Mouse (Mus musculus) C2C12 (cell line): ENCODE measurements around the gene Nlgn1. TPM values are rescaled to one million over a fixed set of nuclear protein-coding genes. Genes with fewer than 3 reads are reported as not detected.

ENCODE experiments used
- H3K27me3 ChIP-seq: one replicate; pipeline ENCODE4 v1.6.1; 2011; ENCODE audit not compliant: control insufficient read depth, insufficient read depth, insufficient read length
- H3K36me3 ChIP-seq: one replicate; pipeline ENCODE4 v1.6.1; 2011; ENCODE audit not compliant: control insufficient read depth, insufficient read depth
- H3K4me3 ChIP-seq: one replicate; pipeline ENCODE4 v1.5.1; 2011; ENCODE audit warnings: mild to moderate bottlenecking, control low read depth; ENCODE audit not compliant: poor library complexity, insufficient read depth, severe bottlenecking
- H3K79me2 ChIP-seq: one replicate; pipeline ENCODE4 v1.6.1; 2011; ENCODE audit not compliant: control insufficient read depth, insufficient read depth
- H3K79me3 ChIP-seq: one replicate; pipeline ENCODE4 v1.6.1; 2011; ENCODE audit warnings: low read depth, control low read depth
- H3ac ChIP-seq: one replicate; pipeline ENCODE3; 2011; ENCODE audit warnings: low read depth; ENCODE audit not compliant: control insufficient read depth, insufficient read length
- CEBPB ChIP-seq: IDR thresholded peaks from one replicate; pipeline ENCODE4 v1.6.1; 2011; ENCODE audit warnings: low read depth, mild to moderate bottlenecking, control low read depth, moderate library complexity
- CTCF ChIP-seq: IDR thresholded peaks from one replicate; pipeline ENCODE4 v1.5.1; 2011; ENCODE audit not compliant: control insufficient read depth, insufficient read depth, insufficient read length
- FOSL1 ChIP-seq: IDR thresholded peaks from one replicate; pipeline ENCODE4 v1.8.0; 2011; ENCODE audit warnings: mild to moderate bottlenecking, low read length; ENCODE audit not compliant: poor library complexity, insufficient read depth, severe bottlenecking
- MAX ChIP-seq: IDR thresholded peaks from one replicate; pipeline ENCODE4 v1.6.1; 2011; ENCODE audit warnings: mild to moderate bottlenecking, control low read depth
- MYOD1 ChIP-seq: IDR thresholded peaks from one replicate; pipeline ENCODE4 v1.6.1; 2011; ENCODE audit warnings: low read depth; ENCODE audit not compliant: control insufficient read depth, insufficient read length
- MYOG ChIP-seq: IDR thresholded peaks from one replicate; pipeline ENCODE4 v1.6.1; 2011; ENCODE audit not compliant: control insufficient read depth, insufficient read length; ENCODE audit errors: extremely low read depth
- USF1 ChIP-seq: IDR thresholded peaks from one replicate; pipeline ENCODE4 v1.6.1; 2011; ENCODE audit warnings: low read depth, mild to moderate bottlenecking, control low read depth, moderate library complexity
- polyA plus RNA-seq: library from polyadenylated mRNA; unstranded; fragments of >200 nt; fragmentation: generic; extraction: Trizol; gene quantifications from one replicate; pipeline ENCODE4 v1.2.1, GENCODE M21; 2012; ENCODE audit warnings: missing spikeins

The Nlgn1 gene
- polyA plus RNA-seq, 1 experiment = not detected

GRCm38 (mm10) chr3:26175371-26175770 lies 156.9 kb downstream of the Nlgn1 start:
- Histone ChIP-seq H3K79me3 (no peaks in the 10 kb centered on the region), H3ac (no peak overlapping the region), H3K27me3 (no peaks in the 10 kb centered on the region), H3K79me2 (no peaks in the 10 kb centered on the region), H3K4me3 (no peak overlapping the region), H3K36me3 (no peaks in the 10 kb centered on the region)
- no peak for TF ChIP-seq MAX
- TF ChIP-seq USF1 = no peak
- TF ChIP-seq MYOG = no peak
- TF ChIP-seq CEBPB = no peak
- TF ChIP-seq FOSL1 = no peak
- TF ChIP-seq MYOD1 = no peak
- no peak for TF ChIP-seq CTCF

- Histone ChIP-seq H3K36me3 (no peaks in the 10 kb centered on the region), H3K4me3 (no peak overlapping the region), H3K79me3 (no peaks in the 10 kb centered on the region), H3ac (no peak overlapping the region), H3K79me2 (no peaks in the 10 kb centered on the region), H3K27me3 (no peaks in the 10 kb centered on the region)
- TF ChIP-seq MYOG = no peak
Observed at GRCm38 (mm10) chr3:26174257-26174656, 158.0 kb downstream of the Nlgn1 start.

GRCm38 (mm10) chr3:26173613-26174012 lies 158.6 kb downstream of the Nlgn1 start:
- Histone ChIP-seq H3K79me2 (no peaks in the 10 kb centered on the region), H3K79me3 (no peaks in the 10 kb centered on the region), H3K27me3 (no peaks in the 10 kb centered on the region), H3K4me3 (no peak overlapping the region), H3K36me3 (no peaks in the 10 kb centered on the region), H3ac (no peak overlapping the region)
- TF ChIP-seq USF1 (no peak), MYOG (no peak), MAX (no peak), FOSL1 (no peak), CEBPB (no peak), MYOD1 (no peak), CTCF (no peak)

- no peaks in the 10 kb centered on the region for H3K79me3 ChIP-seq
- no peak overlapping the region for H3ac ChIP-seq
- H3K79me2 ChIP-seq = no peaks in the 10 kb centered on the region
- TF ChIP-seq CTCF (no peak), CEBPB (no peak), FOSL1 (no peak), MYOG (no peak), USF1 (no peak), MAX (no peak), MYOD1 (no peak)
- no peak overlapping the region for H3K4me3 ChIP-seq
- H3K36me3 ChIP-seq = no peaks in the 10 kb centered on the region
- no peaks in the 10 kb centered on the region for H3K27me3 ChIP-seq
Observed at GRCm38 (mm10) chr3:26166711-26167110, 165.5 kb downstream of the Nlgn1 start.

GRCm38 (mm10) chr3:26153782-26154181 lies 178.5 kb downstream of the Nlgn1 start:
- H3K79me2 ChIP-seq = no peaks in the 10 kb centered on the region
- H3ac ChIP-seq = no peak overlapping the region
- no peaks in the 10 kb centered on the region for H3K79me3 ChIP-seq
- no peaks in the 10 kb centered on the region for H3K27me3 ChIP-seq
- H3K36me3 ChIP-seq = no peaks in the 10 kb centered on the region
- TF ChIP-seq MYOD1 = no peak
- TF ChIP-seq MYOG = no peak
- no peak for TF ChIP-seq CEBPB
- TF ChIP-seq CTCF = no peak
- no peak for TF ChIP-seq USF1
- no peak for TF ChIP-seq FOSL1
- no peak for TF ChIP-seq MAX
- H3K4me3 ChIP-seq = no peak overlapping the region

GRCm38 (mm10) chr3:26153036-26153741 lies 179.1 kb downstream of the Nlgn1 start:
- no peaks in the 10 kb centered on the region for H3K79me3 ChIP-seq
- H3ac ChIP-seq = no peak overlapping the region
- no peaks in the 10 kb centered on the region for H3K27me3 ChIP-seq
- no peak overlapping the region for H3K4me3 ChIP-seq
- no peak for TF ChIP-seq CTCF
- no peak for TF ChIP-seq MYOG
- no peak for TF ChIP-seq MAX
- TF ChIP-seq FOSL1 = no peak
- no peak for TF ChIP-seq USF1
- TF ChIP-seq MYOD1 = no peak
- TF ChIP-seq CEBPB = no peak
- H3K79me2 ChIP-seq = no peaks in the 10 kb centered on the region
- H3K36me3 ChIP-seq = no peaks in the 10 kb centered on the region
